17 mouse cellular contexts compared by ENCODE assay signal in genomic region chr2:53108547-53108946, GRCm38 (mm10).
DNase-seq lines count a peak whose midpoint lies in the region.
"Had no signal": no experiment of that assay in that cellular context is flagged by ENCODE, and none has a peak within 500 bp of the region (broad histone marks: within the 10 kb centered on the region; RNA-seq: fewer than 3 reads in every experiment).

No protein-coding gene starts in this region.

- peak; percentile 17 for DNase-seq in adrenal gland, adult 2 months
- DNase-seq in adrenal gland, postnatal 10 days = no peak
- peak; percentile 15 for DNase-seq in heart, adult 11 months
- DNase-seq in heart, postnatal 25 days (ENCODE audit: low spot score) = no peak
- peak; percentile 70 for DNase-seq in R1 (ENCODE audit: low read depth, low spot score)
- DNase-seq in right cerebral cortex, adult 2 months (ENCODE audit: low spot score in 2 of 2) = no peak
- DNase-seq in thymus, postnatal 36 days = no peak
- DNase-seq: adrenal gland, postnatal 25 days; B cell, adult 2 months; cerebellum, adult 11 months; cerebellum, adult 18-20 months; cerebellum, adult 8-10 months; cerebellum, adult 9-11 months; cerebellum, postnatal 14 days; cerebellum, postnatal 36 days; embryo, embryonic 11 days; forebrain, postnatal 0 days had no signal

- intact Hi-C loops in heart, postnatal 25 days (cut with DNase I) = no loop called here

Comparison
In these comparisons a context has a peak if more than half of its experiments do, and no peak if none do; other contexts are left out.
1. DNase-seq: peak in adrenal gland, adult 2 months (single experiment), heart, adult 11 months (single experiment) and R1 (single experiment); none in adrenal gland, postnatal 10 days (single experiment), heart, postnatal 25 days (single experiment), right cerebral cortex, adult 2 months (0 of 2) and thymus, postnatal 36 days (0 of 2).